Mouse (Mus musculus) E14TG2a.4 (cell line): ENCODE measurements at regions not wholly inside any gene's neighbourhood (a gene's known extent, or its start where the extent isn't known, plus 50 kb on each side); places are given as distances from the start of the nearest gene placed in this dataset.

Experiments
- CTCF ChIP-seq: conservative IDR thresholded peaks from 2 replicates; pipeline ENCODE4 v1.5.1; 2014; ENCODE audit warnings: low read length
- NANOG ChIP-seq: IDR thresholded peaks from 2 replicates; pipeline ENCODE4 v1.6.1; 2014; ENCODE audit warnings: borderline replicate concordance, low read length, mixed read lengths
- POU5F1 ChIP-seq: IDR thresholded peaks from 2 replicates; pipeline ENCODE4 v1.6.1; 2014; ENCODE audit warnings: low read length, borderline replicate concordance

DNA sequence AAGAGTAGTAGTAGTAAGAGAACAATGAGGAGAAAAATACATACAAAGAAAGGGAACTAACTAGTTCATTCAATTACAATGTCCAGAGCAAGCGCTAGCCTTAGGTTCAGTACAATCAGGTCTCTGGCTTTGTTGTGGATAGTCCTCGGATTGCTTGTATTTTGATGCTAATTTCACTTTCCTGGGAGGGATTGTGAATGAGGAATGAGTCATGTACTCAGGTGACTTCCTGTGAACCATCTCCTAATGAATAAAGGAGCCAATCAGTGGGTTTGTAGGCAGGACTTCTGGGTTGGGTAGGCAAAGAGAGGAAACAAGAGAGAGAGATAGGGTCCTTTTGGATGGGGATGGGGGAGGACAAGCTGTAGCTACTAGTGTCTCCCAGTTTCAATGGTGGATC lies 253.8 kb downstream of the 1810013L24Rik start:
- no peak for TF ChIP-seq CTCF
- peak; percentile 100 for TF ChIP-seq NANOG
- peak; percentile 84; the same call in 1 of the 2 replicates for TF ChIP-seq POU5F1
